Mouse (Mus musculus): ENCODE results near the gene Stoml2.

DNA sequence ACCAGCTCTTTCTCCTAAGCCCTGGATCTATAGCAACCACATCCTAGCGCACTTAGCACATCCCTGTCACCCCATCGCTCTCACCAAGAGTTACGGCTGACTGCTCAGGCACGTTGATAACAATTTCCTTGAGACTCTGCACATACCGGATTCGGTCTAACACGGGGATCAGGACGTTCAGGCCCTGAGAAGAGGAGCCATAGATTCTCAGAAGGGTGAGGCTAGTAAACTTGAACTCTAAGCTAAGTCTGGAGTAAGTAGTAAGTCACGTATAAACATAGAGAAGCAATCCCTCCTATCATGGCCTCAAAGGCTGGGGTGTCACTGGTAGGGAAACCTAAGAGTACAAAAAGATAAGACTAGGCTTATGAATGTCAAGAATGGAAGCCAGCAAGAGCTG lies 1.2 kb downstream of the Stoml2 start:
- TF ChIP-seq TAL1 (IDR thresholded peaks at IDR 0.05; ENCODE audit: low read length) = no peak
- TF ChIP-seq GATA1 (IDR thresholded peaks at IDR 0.05; ENCODE audit: low read length) = no peak

All from erythroblast, embryonic 14.5 days (primary cell).